Mouse (Mus musculus) liver, embryonic 13.5 days (tissue): ENCODE measurements around the gene P2ry6. TPM values are rescaled to one million over a fixed set of nuclear protein-coding genes. Genes with fewer than 3 reads are reported as not detected.

Experiments used
- ATAC-seq: fragments of 200-750 bp; cut with Nextera tagmentation; 2 replicates; pipeline ENCODE4 v1.8.0; 2017; ENCODE audit warnings: low read depth, mild to moderate bottlenecking, moderate number of reproducible peaks, moderate library complexity
- DNase-seq: peaks from one replicate; pipeline ENCODE4 v3.0.0; 2022
- H3K27ac ChIP-seq: fragments of 300-500 bp; sonication (generic); 2 replicates; pipeline ENCODE4 v1.5.1; 2015; ENCODE audit warnings: moderate library complexity, mild to moderate bottlenecking, inconsistent platforms
- H3K27me3 ChIP-seq: fragments of 300-500 bp; sonication (generic); 2 replicates; pipeline ENCODE4 v1.6.1; 2015; ENCODE audit warnings: mild to moderate bottlenecking, inconsistent platforms
- H3K36me3 ChIP-seq: fragments of 300-500 bp; sonication (generic); 2 replicates; pipeline ENCODE4 v1.6.1; 2015; ENCODE audit warnings: mild to moderate bottlenecking, inconsistent platforms
- H3K4me1 ChIP-seq: fragments of 300-500 bp; sonication (generic); replicated peaks from 2 replicates; pipeline ENCODE4 v1.6.1; 2015; ENCODE audit warnings: inconsistent platforms
- H3K4me2 ChIP-seq: fragments of 300-500 bp; sonication (generic); 2 replicates; pipeline ENCODE4 v1.6.1; 2015; ENCODE audit warnings: inconsistent platforms, mild to moderate bottlenecking, moderate library complexity
- H3K4me3 ChIP-seq: fragments of 300-500 bp; sonication (generic); replicated peaks from 2 replicates; pipeline ENCODE4 v1.5.1; 2015; ENCODE audit warnings: mild to moderate bottlenecking, inconsistent platforms
- H3K9ac ChIP-seq: fragments of 300-500 bp; sonication (generic); 2 replicates; pipeline ENCODE4 v1.6.1; 2015; ENCODE audit warnings: mild to moderate bottlenecking, inconsistent platforms
- H3K9me3 ChIP-seq: fragments of 300-500 bp; sonication (generic); replicated peaks from 2 replicates; pipeline ENCODE4 v1.6.1; 2016; ENCODE audit warnings: inconsistent platforms
- WGBS: fragments of 180-500 bp; shearing (Covaris S2); methylation state at CpG from one replicate; pipeline ENCODE4 v1.1.7; 2015; ENCODE audit not compliant: insufficient replicate concordance; 5-methylcytosine and 5-hydroxymethylcytosine counted together
- polyA plus RNA-seq: library from polyadenylated mRNA; unstranded; fragments of >200 nt; fragmentation: Nextera tagmentation; extraction: Ambion mirVana; gene quantifications from 2 replicates; pipeline ENCODE4 v1.2.1, GENCODE M21; 2015

P2ry6 gene
- polyA plus RNA-seq, 1 experiment from 2014 or later: 2.7 TPM

GRCm38 (mm10) chr7:100926311-100926923 lies 48.0 kb downstream of the P2ry6 start:
- Histone ChIP-seq H3K9me3 (no peaks in the 10 kb centered on the region), H3K27me3 (peaks cover 67% of the 10 kb centered on the region), H3K4me1 (peaks cover 61% of the 10 kb centered on the region), H3K4me2 (peak overlapping the region; percentile 78), H3K36me3 (no peaks in the 10 kb centered on the region), H3K9ac (no peak overlapping the region), H3K27ac (no peak overlapping the region), H3K4me3 (peak overlapping the region; percentile 33)
- WGBS: 27% methylated on average over 12 of the region's 12 CpGs
- ATAC-seq (no peak), DNase-seq (no peak)

- no peak overlapping the region for H3K27ac ChIP-seq
- H3K4me1 ChIP-seq: peaks cover 55% of the 10 kb centered on the region
- H3K4me3 ChIP-seq: no peak overlapping the region
- no peaks in the 10 kb centered on the region for H3K9me3 ChIP-seq
- H3K9ac ChIP-seq: no peak overlapping the region
- peaks cover 51% of the 10 kb centered on the region for H3K27me3 ChIP-seq
- 57% methylated on average over 10 of the region's 10 CpGs for WGBS
- H3K4me2 ChIP-seq: 0 out of 2 replicates have a peak overlapping the region, but pooled peaks have one; percentile 78
- no peaks in the 10 kb centered on the region for H3K36me3 ChIP-seq
- DNase-seq (no peak), ATAC-seq (no peak)
Observed at GRCm38 (mm10) chr7:100924674-100925445, 49.6 kb downstream of the P2ry6 start.

GRCm38 (mm10) chr7:100924200-100924599 lies 50.2 kb downstream of the P2ry6 start:
- no peak for DNase-seq
- Histone ChIP-seq H3K4me1 (peaks cover 55% of the 10 kb centered on the region), H3K4me2 (no peak overlapping the region), H3K9me3 (no peaks in the 10 kb centered on the region), H3K36me3 (no peaks in the 10 kb centered on the region), H3K4me3 (no peak overlapping the region), H3K27me3 (peaks cover 44% of the 10 kb centered on the region), H3K27ac (no peak overlapping the region), H3K9ac (no peak overlapping the region)
- WGBS: 69% methylated on average over 5 of the region's 5 CpGs
- no peak for ATAC-seq

GRCm38 (mm10) chr7:100922907-100923306 lies 51.5 kb downstream of the P2ry6 start:
- peaks cover 32% of the 10 kb centered on the region for H3K27me3 ChIP-seq
- no peak overlapping the region for H3K4me3 ChIP-seq
- DNase-seq (no peak), ATAC-seq (no peak)
- no peaks in the 10 kb centered on the region for H3K36me3 ChIP-seq
- H3K27ac ChIP-seq: no peak overlapping the region
- peaks cover 55% of the 10 kb centered on the region for H3K4me1 ChIP-seq
- H3K4me2 ChIP-seq: no peak overlapping the region
- 71% methylated on average over 4 of the region's 4 CpGs for WGBS
- no peak overlapping the region for H3K9ac ChIP-seq
- H3K9me3 ChIP-seq: no peaks in the 10 kb centered on the region

GRCm38 (mm10) chr7:100921289-100921688 lies 53.2 kb downstream of the P2ry6 start:
- H3K36me3 ChIP-seq: no peaks in the 10 kb centered on the region
- ATAC-seq: no peak
- H3K9ac ChIP-seq: no peak overlapping the region
- 72% methylated on average over 5 of the region's 5 CpGs for WGBS
- H3K27ac ChIP-seq: no peak overlapping the region
- H3K4me2 ChIP-seq: no peak overlapping the region
- DNase-seq: no peak
- H3K4me3 ChIP-seq: no peak overlapping the region
- H3K9me3 ChIP-seq: no peaks in the 10 kb centered on the region
- peaks cover 42% of the 10 kb centered on the region for H3K4me1 ChIP-seq
- H3K27me3 ChIP-seq: peaks cover 17% of the 10 kb centered on the region

- no peak overlapping the region for H3K4me3 ChIP-seq
- H3K27ac ChIP-seq: 0 out of 2 replicates have a peak overlapping the region, but pooled peaks have one; percentile 39
- no peak overlapping the region for H3K4me2 ChIP-seq
- H3K27me3 ChIP-seq: peaks cover 3% of the 10 kb centered on the region; the same call in 1 of the 2 replicates
- DNase-seq: no peak
- H3K9me3 ChIP-seq: no peaks in the 10 kb centered on the region
- no peaks in the 10 kb centered on the region for H3K36me3 ChIP-seq
- ATAC-seq: 0 out of 2 replicates have a peak, but pooled peaks have one; percentile 16
- no peak overlapping the region for H3K9ac ChIP-seq
- WGBS: 37% methylated on average over 2 of the region's 2 CpGs
- H3K4me1 ChIP-seq: peaks cover 31% of the 10 kb centered on the region
Observed at GRCm38 (mm10) chr7:100919809-100920107, 54.7 kb downstream of the P2ry6 start.

GRCm38 (mm10) chr7:100919006-100919808 lies 55.2 kb downstream of the P2ry6 start:
- ATAC-seq: no peak

GRCm38 (mm10) chr7:100918176-100918575 lies 56.3 kb downstream of the P2ry6 start:
- Histone ChIP-seq H3K4me2 (no peak overlapping the region), H3K27ac (peak overlapping the region; percentile 42; the same call in 1 of the 2 replicates), H3K36me3 (no peaks in the 10 kb centered on the region), H3K4me1 (peaks cover 28% of the 10 kb centered on the region), H3K27me3 (no peaks in the 10 kb centered on the region), H3K9me3 (no peaks in the 10 kb centered on the region), H3K4me3 (no peak overlapping the region), H3K9ac (no peak overlapping the region)
- DNase-seq: no peak
- ATAC-seq: 0 out of 2 replicates have a peak, but pooled peaks have one; percentile 33
- WGBS: 45% methylated on average over 9 of the region's 9 CpGs

More at GRCm38 (mm10) chr7:100919006-100919808, 55.2 kb downstream of the P2ry6 start:
- DNase-seq: no peak
- Histone ChIP-seq H3K4me2 (no peak overlapping the region), H3K27me3 (no peaks in the 10 kb centered on the region), H3K4me3 (no peak overlapping the region), H3K27ac (peak overlapping the region; percentile 39; the same call in 1 of the 2 replicates), H3K9me3 (no peaks in the 10 kb centered on the region), H3K9ac (no peak overlapping the region), H3K36me3 (no peaks in the 10 kb centered on the region), H3K4me1 (peaks cover 28% of the 10 kb centered on the region)
- 57% methylated on average over 7 of the region's 7 CpGs for WGBS

- ATAC-seq: no peak
- DNase-seq: no peak
Observed at GRCm38 (mm10) chr7:100917751-100918150, 56.7 kb downstream of the P2ry6 start.

GRCm38 (mm10) chr7:100916526-100916925 lies 57.9 kb downstream of the P2ry6 start:
- Histone ChIP-seq H3K4me3 (no peak overlapping the region), H3K36me3 (no peaks in the 10 kb centered on the region), H3K27me3 (no peaks in the 10 kb centered on the region), H3K9ac (no peak overlapping the region), H3K4me1 (peaks cover 33% of the 10 kb centered on the region), H3K27ac (no peak overlapping the region; the same call in 1 of the 2 replicates), H3K4me2 (no peak overlapping the region), H3K9me3 (no peaks in the 10 kb centered on the region)
- no peak for DNase-seq
- 68% methylated on average over 6 of the region's 6 CpGs for WGBS
- no peak for ATAC-seq

More at GRCm38 (mm10) chr7:100917751-100918150, 56.7 kb downstream of the P2ry6 start:
- Histone ChIP-seq H3K27me3 (no peaks in the 10 kb centered on the region), H3K9me3 (no peaks in the 10 kb centered on the region), H3K36me3 (no peaks in the 10 kb centered on the region), H3K4me3 (no peak overlapping the region), H3K4me1 (peaks cover 28% of the 10 kb centered on the region), H3K9ac (no peak overlapping the region), H3K4me2 (no peak overlapping the region), H3K27ac (peak overlapping the region; percentile 42; the same call in 1 of the 2 replicates)
- WGBS: 55% methylated on average over 6 of the region's 6 CpGs

GRCm38 (mm10) chr7:100915204-100915603 lies 59.2 kb downstream of the P2ry6 start:
- Histone ChIP-seq H3K9me3 (no peaks in the 10 kb centered on the region), H3K4me1 (peaks cover 42% of the 10 kb centered on the region), H3K36me3 (no peaks in the 10 kb centered on the region), H3K27ac (no peak overlapping the region), H3K27me3 (no peaks in the 10 kb centered on the region), H3K9ac (no peak overlapping the region), H3K4me3 (no peak overlapping the region), H3K4me2 (no peak overlapping the region)
- no peak for ATAC-seq
- DNase-seq: no peak
- 61% methylated on average over 5 of the region's 5 CpGs for WGBS
